Mouse (Mus musculus): ENCODE results near the gene Atad1. TPM values are rescaled to one million over a fixed set of nuclear protein-coding genes. Genes with fewer than 3 reads are reported as not detected.

Atad1 gene
- polyA plus RNA-seq, 1 experiment from 2014 or later, result 41.2 TPM

- no peak for ATAC-seq
- no peaks in the 10 kb centered on the region for H3K9me3 ChIP-seq (ENCODE audit: low read length)
- H3K4me3 ChIP-seq (ENCODE audit: low read depth, low read length), result no peak overlapping the region
- H3K36me3 ChIP-seq (ENCODE audit: insufficient read depth, low read length), result no peaks in the 10 kb centered on the region
- no peak for TF ChIP-seq CTCF (IDR thresholded peaks at IDR 0.05)
- no peak for TF ChIP-seq EP300 (IDR thresholded peaks at IDR 0.05)
- H3K9ac ChIP-seq (replicated peaks; ENCODE audit: low read depth), result no peak overlapping the region
- no peak for DNase-seq (ENCODE audit: low spot score)
- H3K27me3 ChIP-seq (replicated peaks; ENCODE audit: insufficient read depth, low read length), result no peaks in the 10 kb centered on the region
- WGBS, result 82% methylated on average over 3 of the region's 3 CpGs
- H3K4me2 ChIP-seq (replicated peaks; ENCODE audit: low read depth, low read length), result no peak overlapping the region
- no peaks in the 10 kb centered on the region for H3K4me1 ChIP-seq (ENCODE audit: insufficient read depth, low read depth, low read length)
- H3K27ac ChIP-seq (ENCODE audit: low read length), result no peak overlapping the region
These were observed 13.8 kb upstream of the Atad1 start for GRCm38 (mm10) chr19:32753386-32753785.

GRCm38 (mm10) chr19:32752357-32752756, 12.8 kb upstream of the Atad1 start:
- Histone ChIP-seq H3K4me3 (ENCODE audit: low read depth, low read length) (no peak overlapping the region), H3K27me3 (replicated peaks; ENCODE audit: insufficient read depth, low read length) (no peaks in the 10 kb centered on the region), H3K27ac (ENCODE audit: low read length) (no peak overlapping the region), H3K9me3 (ENCODE audit: low read length) (no peaks in the 10 kb centered on the region), H3K9ac (replicated peaks; ENCODE audit: low read depth) (no peak overlapping the region), H3K4me1 (ENCODE audit: insufficient read depth, low read depth, low read length) (no peaks in the 10 kb centered on the region), H3K4me2 (replicated peaks; ENCODE audit: low read depth, low read length) (no peak overlapping the region), H3K36me3 (ENCODE audit: insufficient read depth, low read length) (no peaks in the 10 kb centered on the region)
- DNase-seq (ENCODE audit: low spot score) (no peak), ATAC-seq (no peak)
- TF ChIP-seq EP300 (IDR thresholded peaks at IDR 0.05) (no peak), CTCF (IDR thresholded peaks at IDR 0.05) (no peak)
- 90% methylated on average over 6 of the region's 6 CpGs for WGBS

- Histone ChIP-seq H3K9me3 (ENCODE audit: low read length) (no peaks in the 10 kb centered on the region), H3K27ac (ENCODE audit: low read length) (no peak overlapping the region), H3K27me3 (replicated peaks; ENCODE audit: insufficient read depth, low read length) (no peaks in the 10 kb centered on the region), H3K9ac (replicated peaks; ENCODE audit: low read depth) (no peak overlapping the region), H3K4me3 (ENCODE audit: low read depth, low read length) (no peak overlapping the region), H3K4me1 (ENCODE audit: insufficient read depth, low read depth, low read length) (no peaks in the 10 kb centered on the region), H3K36me3 (ENCODE audit: insufficient read depth, low read length) (no peaks in the 10 kb centered on the region), H3K4me2 (replicated peaks; ENCODE audit: low read depth, low read length) (no peak overlapping the region)
- DNase-seq (ENCODE audit: low spot score) (peak; percentile 63), ATAC-seq (no peak)
- WGBS, result 22% methylated on average over 6 of the region's 6 CpGs
- TF ChIP-seq CTCF (IDR thresholded peaks at IDR 0.05), result peak; percentile 67
- no peak for TF ChIP-seq EP300 (IDR thresholded peaks at IDR 0.05)
These were observed 9.8 kb upstream of the Atad1 start for GRCm38 (mm10) chr19:32749425-32749824.

GRCm38 (mm10) chr19:32740641-32741345, 1.2 kb upstream of the Atad1 start:
- Histone ChIP-seq H3K36me3 (ENCODE audit: insufficient read depth, low read length) (no peaks in the 10 kb centered on the region), H3K9me3 (ENCODE audit: low read length) (no peaks in the 10 kb centered on the region), H3K4me2 (replicated peaks; ENCODE audit: low read depth, low read length) (no peak overlapping the region), H3K4me1 (ENCODE audit: insufficient read depth, low read depth, low read length) (no peaks in the 10 kb centered on the region), H3K4me3 (ENCODE audit: low read depth, low read length) (no peak overlapping the region), H3K27me3 (replicated peaks; ENCODE audit: insufficient read depth, low read length) (no peaks in the 10 kb centered on the region), H3K27ac (ENCODE audit: low read length) (no peak overlapping the region), H3K9ac (replicated peaks; ENCODE audit: low read depth) (no peak overlapping the region)
- ATAC-seq, result no peak
- DNase-seq (ENCODE audit: low spot score), result no peak
- 77% methylated on average over 4 of the region's 4 CpGs for WGBS
- TF ChIP-seq EP300 (IDR thresholded peaks at IDR 0.05), result no peak
- no peak for TF ChIP-seq CTCF (IDR thresholded peaks at IDR 0.05)

- H3K4me3 ChIP-seq (ENCODE audit: low read depth, low read length), result no peak overlapping the region
- H3K9me3 ChIP-seq (ENCODE audit: low read length), result no peaks in the 10 kb centered on the region
- no peak overlapping the region for H3K4me2 ChIP-seq (replicated peaks; ENCODE audit: low read depth, low read length)
- no peak overlapping the region for H3K9ac ChIP-seq (replicated peaks; ENCODE audit: low read depth)
- H3K4me1 ChIP-seq (ENCODE audit: insufficient read depth, low read depth, low read length), result no peaks in the 10 kb centered on the region
- ATAC-seq (no peak), DNase-seq (ENCODE audit: low spot score) (no peak)
- WGBS, result 67% methylated on average over 7 of the region's 7 CpGs
- H3K27me3 ChIP-seq (replicated peaks; ENCODE audit: insufficient read depth, low read length), result no peaks in the 10 kb centered on the region
- no peak for TF ChIP-seq EP300 (IDR thresholded peaks at IDR 0.05)
- TF ChIP-seq CTCF (IDR thresholded peaks at IDR 0.05), result no peak
- H3K36me3 ChIP-seq (ENCODE audit: insufficient read depth, low read length), result no peaks in the 10 kb centered on the region
- no peak overlapping the region for H3K27ac ChIP-seq (ENCODE audit: low read length)
These were observed 1.7 kb downstream of the Atad1 start for GRCm38 (mm10) chr19:32737844-32738243.

- H3K27me3 ChIP-seq (replicated peaks; ENCODE audit: insufficient read depth, low read length), result no peaks in the 10 kb centered on the region
- no peak overlapping the region for H3K4me2 ChIP-seq (replicated peaks; ENCODE audit: low read depth, low read length)
These were observed 6.7 kb downstream of the Atad1 start for GRCm38 (mm10) chr19:32732922-32733321.

More at GRCm38 (mm10) chr19:32732922-32733321, 6.7 kb downstream of the Atad1 start:
- Histone ChIP-seq H3K4me1 (ENCODE audit: insufficient read depth, low read depth, low read length) (no peaks in the 10 kb centered on the region), H3K27ac (ENCODE audit: low read length) (no peak overlapping the region), H3K9me3 (ENCODE audit: low read length) (no peaks in the 10 kb centered on the region), H3K36me3 (ENCODE audit: insufficient read depth, low read length) (no peaks in the 10 kb centered on the region), H3K4me3 (ENCODE audit: low read depth, low read length) (no peak overlapping the region), H3K9ac (replicated peaks; ENCODE audit: low read depth) (no peak overlapping the region)
- ATAC-seq (no peak), DNase-seq (ENCODE audit: low spot score) (no peak)
- no peak for TF ChIP-seq CTCF (IDR thresholded peaks at IDR 0.05)

Measured in lung, postnatal 0 days (tissue).